Mouse (Mus musculus): ENCODE measurements around the gene Rnf217.
A peak's percentile ranks its signal among the peaks of the same experiment; 100 is the strongest.

Rnf217 gene

GRCm38 (mm10) chr10:31495826-31496225 lies 113.2 kb downstream of the Rnf217 start:
- DNase-seq (ENCODE audit: low read depth, low spot score), result no peak
- Histone ChIP-seq H3K27me3 (ENCODE audit: control insufficient read depth, insufficient read depth, low read length, poor library complexity, severe bottlenecking) (no peaks in the 10 kb centered on the region), H3K36me3 (ENCODE audit: control insufficient read depth, insufficient read depth, low read length, poor library complexity, severe bottlenecking) (no peaks in the 10 kb centered on the region)

- no peaks in the 10 kb centered on the region for H3K27me3 ChIP-seq (ENCODE audit: control insufficient read depth, insufficient read depth, low read length, poor library complexity, severe bottlenecking)
- DNase-seq (ENCODE audit: low read depth, low spot score), result no peak
- no peaks in the 10 kb centered on the region for H3K36me3 ChIP-seq (ENCODE audit: control insufficient read depth, insufficient read depth, low read length, poor library complexity, severe bottlenecking)
Measured at GRCm38 (mm10) chr10:31494296-31494695, 114.7 kb downstream of the Rnf217 start.

DNA sequence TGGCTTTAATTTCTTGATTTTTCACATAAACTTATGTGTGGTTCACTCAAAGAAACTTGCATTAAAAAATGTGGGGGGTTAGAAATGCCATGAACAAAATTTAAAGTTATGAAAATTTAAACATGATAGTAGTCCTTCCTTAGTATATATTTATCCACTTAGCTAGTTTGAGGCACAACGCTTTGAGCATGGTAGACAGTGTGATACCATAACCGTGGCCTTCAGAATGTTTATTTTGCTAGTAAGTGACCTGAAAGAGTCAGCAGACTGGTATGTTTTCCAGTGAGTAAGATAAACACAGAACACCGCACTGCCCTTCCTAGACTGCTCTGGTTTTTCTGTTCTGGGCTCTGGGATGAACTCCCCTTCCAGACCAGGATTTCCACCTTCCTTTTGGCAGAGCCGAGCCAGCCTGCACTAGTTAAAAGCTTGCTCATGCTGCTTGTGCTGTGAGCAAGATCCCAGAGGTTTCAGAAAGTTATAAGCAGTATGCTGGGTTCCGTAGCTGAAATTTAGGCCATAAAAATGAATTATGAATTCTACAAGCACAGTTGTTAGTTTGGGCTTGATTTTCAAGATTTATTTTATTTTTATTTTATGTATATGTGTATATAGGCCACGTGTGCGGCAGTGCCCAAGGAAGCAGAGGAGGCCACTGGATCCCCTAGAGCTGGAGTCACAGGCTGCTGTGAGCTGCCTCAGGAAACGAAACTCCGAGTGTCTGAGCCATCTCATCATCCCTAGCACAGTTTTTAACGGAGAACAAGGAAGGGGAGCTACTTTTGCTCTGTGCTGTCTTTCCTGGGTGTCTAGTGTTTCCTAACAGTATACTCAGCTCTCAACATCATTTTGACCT lies 141.7 kb downstream of the Rnf217 start:
- DNase-seq (ENCODE audit: low read depth, low spot score), result no peak
- Histone ChIP-seq H3K27me3 (ENCODE audit: control insufficient read depth, insufficient read depth, low read length, poor library complexity, severe bottlenecking) (no peaks in the 10 kb centered on the region), H3K36me3 (ENCODE audit: control insufficient read depth, insufficient read depth, low read length, poor library complexity, severe bottlenecking) (no peaks in the 10 kb centered on the region)

GRCm38 (mm10) chr10:31465840-31466541 lies 143.0 kb downstream of the Rnf217 start:
- H3K36me3 ChIP-seq (ENCODE audit: control insufficient read depth, insufficient read depth, low read length, poor library complexity, severe bottlenecking), result no peaks in the 10 kb centered on the region
- H3K27me3 ChIP-seq (ENCODE audit: control insufficient read depth, insufficient read depth, low read length, poor library complexity, severe bottlenecking), result no peaks in the 10 kb centered on the region
- DNase-seq (ENCODE audit: low read depth, low spot score), result no peak

DNA sequence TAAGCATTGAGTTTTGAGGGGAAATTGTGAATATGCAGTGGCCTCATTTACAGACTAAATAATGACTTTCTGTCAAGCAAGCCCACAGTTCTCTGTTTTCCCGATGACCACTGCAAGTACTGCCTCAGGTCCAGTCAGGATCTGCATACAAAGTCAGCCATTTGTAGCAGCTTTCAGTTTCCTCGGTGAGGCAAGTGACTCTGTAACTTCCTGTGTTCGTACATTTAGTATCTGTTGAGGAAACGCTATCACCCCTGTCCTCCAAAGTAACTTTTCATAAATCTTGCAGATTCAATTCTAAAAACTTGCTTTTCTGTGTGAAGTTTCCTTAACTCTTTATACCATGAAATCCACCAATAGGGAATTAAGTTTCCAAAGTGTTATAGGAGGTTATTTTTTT lies 143.6 kb downstream of the Rnf217 start:
- Histone ChIP-seq H3K27me3 (ENCODE audit: control insufficient read depth, insufficient read depth, low read length, poor library complexity, severe bottlenecking) (no peaks in the 10 kb centered on the region), H3K36me3 (ENCODE audit: control insufficient read depth, insufficient read depth, low read length, poor library complexity, severe bottlenecking) (no peaks in the 10 kb centered on the region)
- no peak for DNase-seq (ENCODE audit: low read depth, low spot score)

DNA sequence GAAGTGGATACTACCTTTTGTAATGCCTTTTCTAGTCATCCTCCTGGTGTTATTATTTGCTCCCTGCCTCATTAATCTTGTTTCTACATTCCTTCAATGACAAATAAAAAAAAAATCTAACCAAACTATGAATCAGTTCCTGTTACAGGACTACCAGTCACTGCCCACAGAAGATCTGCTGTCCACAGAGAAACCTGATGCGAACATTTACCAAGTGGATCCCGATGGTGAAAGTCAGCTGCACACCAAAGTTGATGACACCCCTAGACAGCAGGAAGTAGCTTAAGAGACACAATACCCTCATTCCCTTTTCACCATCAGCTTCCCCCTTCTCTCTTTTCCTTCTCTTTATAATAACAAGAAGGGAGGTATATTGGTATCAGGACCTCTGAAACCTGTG lies 145.9 kb downstream of the Rnf217 start:
- no peak for DNase-seq (ENCODE audit: low read depth, low spot score)
- H3K27me3 ChIP-seq (ENCODE audit: control insufficient read depth, insufficient read depth, low read length, poor library complexity, severe bottlenecking), result no peaks in the 10 kb centered on the region

GRCm38 (mm10) chr10:31456806-31457205 lies 152.2 kb downstream of the Rnf217 start:
- Histone ChIP-seq H3K27me3 (ENCODE audit: control insufficient read depth, insufficient read depth, low read length, poor library complexity, severe bottlenecking) (no peaks in the 10 kb centered on the region), H3K36me3 (ENCODE audit: control insufficient read depth, insufficient read depth, low read length, poor library complexity, severe bottlenecking) (no peaks in the 10 kb centered on the region)
- no peak for DNase-seq (ENCODE audit: low read depth, low spot score)

More for the DNA sequence above, 145.9 kb downstream of the Rnf217 start:
- no peaks in the 10 kb centered on the region for H3K36me3 ChIP-seq (ENCODE audit: control insufficient read depth, insufficient read depth, low read length, poor library complexity, severe bottlenecking)

- no peaks in the 10 kb centered on the region for H3K36me3 ChIP-seq (ENCODE audit: control insufficient read depth, insufficient read depth, low read length, poor library complexity, severe bottlenecking)
- no peak for DNase-seq (ENCODE audit: low read depth, low spot score)
- no peaks in the 10 kb centered on the region; the same call in 1 of the 2 replicates for H3K27me3 ChIP-seq (ENCODE audit: control insufficient read depth, insufficient read depth, low read length, poor library complexity, severe bottlenecking)
Measured at GRCm38 (mm10) chr10:31447083-31447482, 161.9 kb downstream of the Rnf217 start.

GRCm38 (mm10) chr10:31445291-31446124 lies 163.5 kb downstream of the Rnf217 start, which contains the start of gene Tpd52l1:
Gene Tpd52l1, minus strand, starts transcription at chr10:31445958.
- Histone ChIP-seq H3K27me3 (ENCODE audit: control insufficient read depth, insufficient read depth, low read length, poor library complexity, severe bottlenecking) (no peaks in the 10 kb centered on the region; the same call in 1 of the 2 replicates), H3K36me3 (ENCODE audit: control insufficient read depth, insufficient read depth, low read length, poor library complexity, severe bottlenecking) (no peaks in the 10 kb centered on the region)
- peak; percentile 8 for DNase-seq (ENCODE audit: low read depth, low spot score)

DNA sequence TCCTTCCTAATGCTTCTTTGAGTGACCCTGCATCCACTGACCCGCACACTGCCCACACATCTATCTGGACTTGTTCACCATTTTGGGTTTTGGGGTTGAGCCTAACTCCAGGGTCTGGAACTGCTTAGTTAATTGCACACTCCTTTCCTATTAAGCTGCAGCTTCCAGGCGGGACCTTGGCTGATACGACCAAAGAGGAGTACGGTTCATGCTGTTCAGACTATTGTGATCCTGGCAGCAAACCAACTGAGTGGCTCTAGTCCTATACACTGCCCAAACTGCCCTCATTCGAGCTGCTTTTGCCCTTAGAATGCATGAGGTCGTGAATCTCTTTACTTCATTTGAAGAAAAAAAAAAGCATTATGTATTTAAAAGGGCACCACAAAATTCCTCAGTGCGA lies 164.8 kb downstream of the Rnf217 start:
- no peaks in the 10 kb centered on the region; the same call in 1 of the 2 replicates for H3K27me3 ChIP-seq (ENCODE audit: control insufficient read depth, insufficient read depth, low read length, poor library complexity, severe bottlenecking)
- no peak for DNase-seq (ENCODE audit: low read depth, low spot score)
- H3K36me3 ChIP-seq (ENCODE audit: control insufficient read depth, insufficient read depth, low read length, poor library complexity, severe bottlenecking), result no peaks in the 10 kb centered on the region
